Mouse (Mus musculus) kidney, adult 2 months (tissue): ENCODE results near the gene Hist1h2an.
"Not testable (repeated sequence)": the region's sequence is repeated elsewhere in the genome, so short reads cannot be mapped to it uniquely, and the experiment has no call there.

Experiments
- CTCF ChIP-seq: fragments of 200-500 bp; conservative IDR thresholded peaks from 2 replicates; pipeline ENCODE4 v1.5.1; 2011; ENCODE audit warnings: low read depth, mild to moderate bottlenecking, control low read depth, low read length, moderate library complexity, mixed read lengths; ENCODE audit not compliant: insufficient read depth, insufficient read length
- POLR2A ChIP-seq: fragments of 200-500 bp; IDR thresholded peaks from one replicate; pipeline ENCODE4 v1.6.1; 2011; ENCODE audit warnings: low read depth, low read length, control low read depth

- not testable (repeated sequence) for TF ChIP-seq POLR2A, CTCF
Measured at GRCm38 (mm10) chr13:21803058-21803457, 16.0 kb upstream of the Hist1h2an start.
